Mouse (Mus musculus) midbrain, embryonic 11.5 days (tissue): Measurements from ENCODE around the gene Il17f. TPM values are rescaled to one million over a fixed set of nuclear protein-coding genes. Genes with fewer than 3 reads are reported as not detected.

Experiments
- polyA plus RNA-seq: library from polyadenylated mRNA; unstranded; fragments of >200 nt; fragmentation: Nextera tagmentation; extraction: Ambion mirVana; gene quantifications from 2 replicates; pipeline ENCODE4 v1.2.1, GENCODE M21; 2014

The Il17f gene
- polyA plus RNA-seq, 1 experiment from 2014 or later: not detected

Other genes starting within 250 kb of the Il17f start
- gene Pkhd1, start 172.6 kb downstream of the Il17f start, polyA plus RNA-seq: not detected in 2 replicates
- gene Il17a, start 59.7 kb downstream of the Il17f start, polyA plus RNA-seq: not detected in 2 replicates
- 195 and 210 TPM in 2 replicates for gene Mcm3, start 29.7 kb upstream of the Il17f start, polyA plus RNA-seq
- gene Paqr8, start 100.0 kb upstream of the Il17f start, polyA plus RNA-seq: 7.2 and 7.7 TPM in 2 replicates
- 2.5 and 2.6 TPM in 2 replicates for gene Efhc1, start 161.0 kb upstream of the Il17f start, polyA plus RNA-seq